Mouse (Mus musculus): ENCODE measurements at regions not wholly inside any gene's neighbourhood (a gene's known extent, or its start where the extent isn't known, plus 50 kb on each side); places are given as distances from the start of the nearest gene placed in this dataset.

- DNase-seq (ENCODE audit: low read depth), result no peak
These were observed 223.8 kb downstream of the Kdm4c start for GRCm38 (mm10) chr4:74466081-74466480.

GRCm38 (mm10) chr4:74512489-74512888 lies 270.2 kb downstream of the Kdm4c start:
- DNase-seq (ENCODE audit: low read depth), result no peak

- no peak for DNase-seq (ENCODE audit: low read depth)
These were observed 311.6 kb downstream of the Kdm4c start for GRCm38 (mm10) chr4:74553888-74554287.

- DNase-seq (ENCODE audit: low read depth), result peak; percentile 18
These were observed 321.3 kb downstream of the Kdm4c start for GRCm38 (mm10) chr4:74563565-74563964.

- no peak for DNase-seq (ENCODE audit: low read depth)
These were observed 344.1 kb downstream of the Kdm4c start for GRCm38 (mm10) chr4:74586400-74586799.

- no peak for DNase-seq (ENCODE audit: low read depth)
These were observed 344.8 kb downstream of the Kdm4c start for GRCm38 (mm10) chr4:74587125-74587524.

GRCm38 (mm10) chr4:74588761-74589160 lies 346.5 kb downstream of the Kdm4c start:
- no peak for DNase-seq (ENCODE audit: low read depth)

- DNase-seq (ENCODE audit: low read depth), result no peak
These were observed 370.7 kb downstream of the Kdm4c start for GRCm38 (mm10) chr4:74613032-74613431.
